Mouse (Mus musculus) thymus, postnatal 25 days (tissue): ENCODE results near the gene Krtap16-3.

ENCODE experiments used
- DNase-seq: peaks from one replicate; pipeline ENCODE4 v3.0.0; 2022

Krtap16-3 gene

DNA sequence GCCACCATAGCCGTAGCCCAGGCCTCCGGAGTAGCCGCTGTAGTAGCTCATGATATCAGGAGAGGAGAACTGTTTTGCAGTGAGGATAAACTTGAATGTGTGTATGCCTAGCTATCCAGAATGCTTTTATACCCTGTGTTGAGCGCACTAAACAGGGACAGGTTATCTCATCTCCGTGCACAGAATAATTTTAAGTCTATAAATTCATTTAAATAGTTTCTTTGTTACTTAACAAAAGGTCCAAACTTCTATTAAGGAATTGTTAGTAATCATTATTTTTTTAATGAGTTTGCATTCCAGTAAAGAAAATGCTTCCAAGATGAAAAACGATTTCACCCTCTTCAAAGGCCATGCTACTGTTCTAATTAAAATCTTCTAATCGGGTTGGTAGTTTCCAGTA lies at the start of gene Krtap16-3:
TSS of gene Krtap16-3 (minus strand) at position 101 of the 400 bp plus-strand sequence.
- DNase-seq: no peak

DNA sequence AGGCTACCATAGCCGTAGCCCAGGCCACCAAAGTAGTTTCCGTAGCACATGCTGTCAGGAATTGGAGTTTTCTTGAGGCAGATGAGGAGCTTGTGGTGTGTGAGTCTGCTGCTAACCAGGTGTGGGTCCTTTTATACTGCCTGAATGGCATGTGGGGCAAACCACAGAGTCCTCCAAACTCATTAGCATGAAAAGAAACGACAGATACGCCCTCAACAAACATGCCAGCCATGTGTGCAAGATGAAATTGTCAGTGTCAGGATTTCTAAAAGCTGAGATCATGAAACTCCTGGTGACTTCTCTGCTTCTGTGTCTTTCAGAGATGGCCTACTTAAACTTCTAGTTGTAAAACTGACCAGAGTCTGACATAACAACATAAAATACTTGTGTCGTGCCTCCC lies 48.0 kb upstream of the Krtap16-3 start, which contains the start of gene Krtap22-2:
TSS of gene Krtap22-2 (minus strand) at position 101 of the 400 bp plus-strand sequence.
- DNase-seq: no peak

DNA sequence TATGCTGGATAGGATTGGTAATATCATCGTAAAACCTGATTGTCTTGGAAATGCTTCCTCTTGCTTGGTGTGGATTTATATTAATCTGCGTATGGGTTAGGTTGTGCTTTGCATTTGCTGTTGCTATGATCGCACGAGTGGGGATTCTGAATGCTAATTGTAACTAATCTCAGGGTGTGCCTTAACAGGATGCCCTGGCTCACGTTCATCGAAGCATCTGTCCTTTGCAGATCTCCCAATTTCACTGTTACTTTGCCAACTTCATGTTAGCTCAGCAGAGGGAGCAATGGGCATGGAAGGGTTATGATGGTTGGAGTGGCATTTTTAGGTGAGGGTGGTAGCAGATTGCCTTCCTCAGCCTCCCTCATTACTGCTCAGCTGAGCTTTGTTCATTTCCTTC lies 21.6 kb downstream of the Krtap16-3 start:
- no peak for DNase-seq

DNA sequence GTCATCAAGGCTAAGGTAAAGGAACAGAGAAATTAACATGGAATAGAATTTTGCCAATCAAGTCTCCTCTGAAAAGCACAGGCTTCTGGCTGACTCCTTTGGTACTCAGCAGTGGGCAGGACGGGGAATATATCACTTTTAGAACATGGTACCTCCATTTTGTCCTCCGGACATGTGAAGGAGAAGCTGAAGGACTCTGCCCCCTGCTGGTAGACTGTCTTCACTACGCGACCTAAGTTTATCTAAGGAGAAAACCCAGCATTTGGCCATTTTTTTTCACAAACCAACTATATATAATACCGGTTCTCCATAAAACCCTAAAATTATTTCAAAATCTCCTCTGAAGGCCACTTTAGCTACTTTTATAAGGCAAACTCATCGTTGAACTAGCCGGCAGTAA lies 24.4 kb downstream of the Krtap16-3 start:
- DNase-seq: no peak

DNA sequence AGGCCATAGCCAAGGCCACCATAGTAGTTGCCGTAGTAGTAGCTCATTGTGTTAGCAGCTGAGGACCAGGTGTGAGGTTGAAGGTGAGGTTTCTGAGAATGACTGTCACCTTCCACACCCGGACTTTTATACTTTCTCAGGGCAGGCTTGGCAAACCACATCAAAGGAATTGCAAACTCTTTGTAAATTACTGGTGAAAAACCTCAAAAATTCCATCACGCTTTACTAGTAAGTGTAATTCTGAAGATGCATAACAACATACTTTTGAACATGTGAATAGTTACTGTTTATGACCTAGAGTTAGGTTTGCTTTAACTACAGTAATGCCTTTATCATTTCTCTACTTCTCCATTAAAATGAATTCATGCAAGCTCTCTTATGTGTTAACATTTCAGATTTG lies 30.5 kb downstream of the Krtap16-3 start, which contains the start of gene Krtap19-9b:
TSS of gene Krtap19-9b (minus strand) at position 101 of the 400 bp plus-strand sequence.
- DNase-seq: no peak
